Mouse (Mus musculus): Measurements from ENCODE around the gene Tmem37. TPM values are rescaled to one million over a fixed set of nuclear protein-coding genes. Genes with fewer than 3 reads are reported as not detected.

Tmem37 gene
- 8.6 and 21.5 TPM in 2 replicates for polyA plus RNA-seq (2015; fragmentation: Nextera tagmentation; extraction: Ambion mirVana)

DNA sequence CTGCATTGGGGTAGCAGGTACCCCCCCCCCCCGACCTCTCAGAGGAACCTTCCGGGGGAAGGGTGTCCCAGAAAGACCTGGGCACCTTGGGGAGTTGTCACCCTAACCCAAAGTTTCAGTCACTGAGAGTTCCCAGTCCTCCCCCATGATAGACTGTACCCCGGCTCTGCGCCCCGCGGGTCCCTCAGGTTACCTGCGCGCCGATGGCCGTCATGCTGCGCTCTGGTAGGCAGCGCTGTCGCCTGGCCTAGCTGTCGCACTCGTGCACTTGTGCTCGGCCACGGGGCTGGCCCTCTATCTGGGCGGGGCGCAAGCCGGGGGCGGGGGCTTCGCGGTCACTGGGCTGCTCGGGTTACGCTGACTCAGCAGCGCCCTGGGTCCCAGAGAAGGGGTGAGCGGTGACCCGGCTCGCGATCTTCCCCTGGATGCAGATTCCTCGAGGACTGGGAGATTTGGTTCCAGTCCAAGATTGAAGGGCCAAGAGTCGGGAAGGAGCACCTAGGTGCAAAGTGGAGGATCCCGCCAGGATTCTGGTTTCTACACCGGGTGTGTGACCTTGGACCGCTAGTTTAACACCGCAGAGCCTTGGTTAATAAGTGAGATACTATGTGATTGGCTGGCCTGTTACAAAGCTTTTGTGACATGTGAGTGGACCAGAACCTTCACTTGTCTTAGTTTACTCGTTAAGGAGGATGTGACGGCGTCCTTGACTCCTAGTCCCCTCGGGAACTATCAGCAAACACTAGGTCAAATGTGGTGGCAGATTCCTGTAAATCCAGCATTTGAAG lies at the start of gene Tmem37:
Gene Tmem37 (minus strand): TSS at position 556 of the 788 bp plus-strand sequence.

DNA sequence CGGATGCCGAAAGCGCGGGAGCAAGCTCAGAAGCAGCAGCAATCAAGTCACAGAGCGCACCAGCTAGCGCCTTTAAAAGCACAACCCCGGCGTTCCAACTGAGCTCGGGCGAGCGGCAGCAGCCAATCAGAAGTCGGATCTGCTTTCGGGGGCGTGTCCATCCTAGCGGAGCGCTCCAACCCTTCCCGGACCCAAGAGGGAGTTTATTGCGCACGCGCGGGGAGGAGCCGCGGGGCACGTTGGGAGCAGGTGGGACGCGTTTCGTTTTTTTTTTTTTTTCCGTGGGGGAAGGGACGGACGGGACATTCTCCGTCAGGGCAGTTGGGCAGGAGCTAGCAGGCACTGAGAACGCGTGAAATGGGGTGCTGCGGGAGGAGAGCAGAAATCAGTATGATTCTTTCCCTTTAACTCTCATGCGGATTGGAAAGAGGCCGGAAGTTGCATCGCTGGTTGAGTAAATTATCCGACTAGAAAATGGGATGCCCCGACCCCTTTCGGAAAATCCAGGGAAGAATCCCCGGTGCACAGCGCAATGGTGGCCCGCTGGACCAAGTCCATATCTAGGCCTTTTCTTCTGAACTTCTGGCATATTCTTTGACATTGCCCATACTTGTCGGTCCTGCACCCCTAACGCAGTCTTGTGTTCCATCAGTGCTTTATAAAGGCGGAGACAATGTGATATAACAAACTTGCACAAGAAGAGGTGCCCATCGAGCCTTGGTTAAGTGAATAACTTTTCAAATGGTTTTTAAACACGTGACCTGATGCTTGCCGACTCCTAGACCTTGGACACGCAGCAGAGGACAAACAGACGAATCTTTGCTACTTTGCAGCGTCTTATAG lies 47.3 kb upstream of the Tmem37 start, which contains the start of the genes Dbi and 3110009E18Rik:
Gene Dbi (minus strand): TSS at position 110 of the 843 bp plus-strand sequence.
Gene 3110009E18Rik (plus strand): TSS at position 219 of the 843 bp plus-strand sequence.

Other genes with a start within 250 kb of the Tmem37 start
- 2.0 and 2.2 TPM in 2 replicates for gene Ptpn4, start 236.5 kb downstream of the Tmem37 start, polyA plus RNA-seq (2015; fragmentation: Nextera tagmentation; extraction: Ambion mirVana)
- gene Tmem177, start 160.9 kb downstream of the Tmem37 start, polyA plus RNA-seq (2015; fragmentation: Nextera tagmentation; extraction: Ambion mirVana): 2.4 and 2.8 TPM in 2 replicates
- gene Cfap221, start 76.8 kb downstream of the Tmem37 start, polyA plus RNA-seq (2015; fragmentation: Nextera tagmentation; extraction: Ambion mirVana): not detected in 2 replicates
- 0.07 TPM in 1 of 2 replicates, not detected in the other for gene Sctr, start 67.2 kb downstream of the Tmem37 start, polyA plus RNA-seq (2015; fragmentation: Nextera tagmentation; extraction: Ambion mirVana)
- 555 and 599 TPM in 2 replicates for gene Dbi, start 47.0 kb upstream of the Tmem37 start, polyA plus RNA-seq (2015; fragmentation: Nextera tagmentation; extraction: Ambion mirVana)
- gene 3110009E18Rik, start 47.1 kb upstream of the Tmem37 start, polyA plus RNA-seq (2015; fragmentation: Nextera tagmentation; extraction: Ambion mirVana): 11.7 and 13.3 TPM in 2 replicates
- 8.0 and 10.4 TPM in 2 replicates for gene Steap3, start 198.6 kb upstream of the Tmem37 start, polyA plus RNA-seq (2015; fragmentation: Nextera tagmentation; extraction: Ambion mirVana)

Data from urinary bladder, postnatal 0 days (tissue).